Mouse (Mus musculus): ENCODE results near the gene P4ha1.
A peak's percentile ranks its signal among the peaks of the same experiment; 100 is the strongest.
"Not testable (repeated sequence)": the region's sequence is repeated elsewhere in the genome, so short reads cannot be mapped to it uniquely, and the experiment has no call there.

P4ha1 gene

DNA sequence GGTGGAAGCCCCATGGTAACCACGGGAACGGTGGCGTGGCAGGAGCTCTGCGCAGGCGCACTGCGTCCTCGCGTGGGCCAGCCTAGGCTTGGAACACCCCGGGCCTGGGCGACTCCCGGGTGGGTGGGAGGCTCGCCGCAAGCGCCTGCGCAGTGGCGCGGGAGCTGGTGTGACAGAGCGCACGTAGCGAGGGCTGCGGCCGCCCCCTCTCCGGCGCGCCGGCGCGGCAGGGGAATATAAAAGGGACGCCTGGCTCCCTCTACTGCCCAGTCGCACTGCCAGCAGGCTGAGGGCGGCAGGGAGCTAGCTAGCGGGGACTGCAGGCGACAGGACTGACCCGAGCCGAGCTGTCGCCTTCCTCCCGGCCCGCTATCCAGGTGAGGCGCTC is at the start of gene P4ha1:
TSS of gene P4ha1 (plus strand) at position 197 of the 388 bp plus-strand sequence.
- peak; percentile 99 for DNase-seq (ENCODE audit: low read depth, low spot score)

GRCm38 (mm10) chr10:59275745-59276144 is 47.4 kb upstream of the P4ha1 start:
- no peak for DNase-seq (ENCODE audit: low read depth, low spot score)

DNA sequence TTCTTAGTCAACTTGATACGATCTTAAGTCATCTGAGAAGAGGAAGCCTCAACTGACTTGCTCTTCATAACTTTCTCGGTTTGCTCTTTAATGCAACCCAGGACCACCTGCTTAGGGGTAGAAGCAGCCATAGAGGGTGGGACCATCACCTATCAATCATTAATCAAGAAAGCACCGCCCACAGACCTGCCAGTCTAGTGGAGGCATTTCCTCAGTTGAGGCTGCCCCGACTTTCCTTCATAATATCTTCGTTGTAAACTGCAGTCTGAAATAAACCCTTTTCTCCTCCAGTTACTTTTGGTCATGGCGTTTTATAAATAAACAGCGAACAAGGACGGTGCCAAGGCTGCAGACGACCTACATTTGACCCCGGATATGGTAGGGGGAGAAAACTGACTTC is 46.0 kb upstream of the P4ha1 start:
- no peak for DNase-seq (ENCODE audit: low read depth, low spot score)

DNA sequence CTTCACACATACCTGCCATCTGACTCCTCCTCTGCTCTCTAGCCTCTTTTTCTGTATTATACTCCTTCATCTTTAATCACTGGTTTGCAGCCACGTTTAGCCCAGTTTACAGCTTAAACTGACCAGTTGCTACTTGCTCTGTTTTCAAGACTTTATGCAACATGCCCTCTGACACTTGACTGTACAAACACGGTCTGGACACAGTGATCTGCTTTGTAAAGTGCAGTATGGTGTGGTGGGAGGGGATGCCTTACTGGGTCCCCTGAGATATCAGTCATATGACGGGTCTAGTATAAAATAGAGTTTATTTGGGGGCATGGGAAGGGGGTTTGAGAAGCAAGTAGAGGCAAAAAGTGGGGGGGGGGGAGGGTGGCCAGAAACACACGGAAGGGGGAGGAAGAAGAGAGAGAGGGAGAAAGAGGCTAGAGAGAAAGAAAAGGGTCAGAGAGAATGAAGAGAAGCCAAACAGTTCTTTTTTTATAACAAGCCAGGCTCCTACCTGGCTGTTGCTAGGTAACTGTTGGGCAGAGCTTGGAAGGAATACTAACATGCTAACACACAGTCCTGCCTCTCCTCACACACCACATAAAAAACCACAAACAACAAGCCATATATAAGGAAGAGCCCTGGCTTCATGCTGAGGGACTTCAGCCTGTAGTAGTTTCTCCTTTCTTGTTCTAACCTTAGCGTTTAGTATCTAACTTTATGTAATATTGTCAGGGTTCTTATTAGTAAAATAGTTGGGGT is 45.2 kb upstream of the P4ha1 start:
- no peak for DNase-seq (ENCODE audit: low read depth, low spot score)

DNA sequence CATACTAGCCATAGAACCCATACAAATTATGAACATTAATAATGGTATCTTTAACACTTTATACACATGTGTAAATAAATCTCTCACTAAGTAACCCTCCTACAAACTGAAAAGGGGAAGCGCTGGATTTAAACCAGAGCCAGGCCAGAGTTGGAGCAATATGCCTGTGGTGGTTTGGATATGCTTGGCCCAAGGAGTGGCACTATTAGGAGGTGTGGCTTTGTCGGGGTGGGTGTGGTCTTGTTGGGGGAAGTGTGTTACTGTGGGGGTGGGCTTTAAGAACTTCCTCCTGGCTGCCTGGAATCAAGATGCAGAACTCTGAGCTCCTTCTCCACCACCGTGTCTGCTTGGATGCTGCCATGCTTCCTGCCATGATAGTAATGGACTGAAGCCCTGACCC is 39.9 kb upstream of the P4ha1 start:
- no peak for DNase-seq (ENCODE audit: low read depth, low spot score)

- DNase-seq (ENCODE audit: low read depth, low spot score), result no peak
Measured at GRCm38 (mm10) chr10:59283749-59284148, 39.3 kb upstream of the P4ha1 start.

DNA sequence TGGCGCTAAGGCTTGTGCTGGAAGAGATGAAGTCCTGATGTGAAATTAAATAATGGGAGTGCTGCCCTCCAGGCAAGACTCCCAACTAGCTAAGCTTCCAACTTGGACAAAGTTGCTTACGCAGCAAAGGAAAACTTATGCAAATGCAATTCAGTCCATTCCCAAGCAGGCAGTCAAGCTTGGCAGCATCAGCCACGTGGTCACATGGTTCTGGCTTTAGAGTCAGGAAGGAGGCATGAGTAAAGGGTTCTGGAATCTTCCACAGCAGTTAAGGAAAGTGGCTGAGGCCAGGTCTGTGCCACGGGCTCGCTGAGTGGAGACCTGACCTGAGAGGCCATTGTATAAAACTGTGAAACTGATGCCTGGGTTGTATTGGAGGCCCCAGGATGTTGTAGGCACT is 37.6 kb upstream of the P4ha1 start:
- DNase-seq (ENCODE audit: low read depth, low spot score), result no peak

- no peak for DNase-seq (ENCODE audit: low read depth, low spot score)
Measured at GRCm38 (mm10) chr10:59287251-59287650, 35.8 kb upstream of the P4ha1 start.

DNA sequence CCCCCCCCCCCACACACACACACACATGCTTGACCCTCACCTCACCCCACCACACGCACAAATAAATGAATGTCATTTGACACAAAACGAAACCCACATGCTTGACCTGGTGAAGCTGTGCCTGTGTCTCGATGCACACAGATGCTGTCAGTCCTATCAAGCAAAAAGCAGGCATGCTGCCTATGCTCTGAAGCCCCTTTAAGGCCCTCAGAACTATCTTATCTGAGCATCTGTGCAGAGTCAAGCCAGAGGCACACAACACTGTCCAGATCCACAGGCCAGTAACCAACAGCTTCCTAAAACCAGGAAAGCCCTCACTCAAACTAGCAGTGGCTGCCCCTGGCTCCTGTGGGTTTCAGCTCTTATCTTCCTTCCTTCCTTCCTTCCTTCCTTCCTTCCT is 35.4 kb upstream of the P4ha1 start:
- DNase-seq (ENCODE audit: low read depth, low spot score), result no peak

- peak; percentile 20 for DNase-seq (ENCODE audit: low read depth, low spot score)
Measured at GRCm38 (mm10) chr10:59289062-59289461, 34.0 kb upstream of the P4ha1 start.

DNA sequence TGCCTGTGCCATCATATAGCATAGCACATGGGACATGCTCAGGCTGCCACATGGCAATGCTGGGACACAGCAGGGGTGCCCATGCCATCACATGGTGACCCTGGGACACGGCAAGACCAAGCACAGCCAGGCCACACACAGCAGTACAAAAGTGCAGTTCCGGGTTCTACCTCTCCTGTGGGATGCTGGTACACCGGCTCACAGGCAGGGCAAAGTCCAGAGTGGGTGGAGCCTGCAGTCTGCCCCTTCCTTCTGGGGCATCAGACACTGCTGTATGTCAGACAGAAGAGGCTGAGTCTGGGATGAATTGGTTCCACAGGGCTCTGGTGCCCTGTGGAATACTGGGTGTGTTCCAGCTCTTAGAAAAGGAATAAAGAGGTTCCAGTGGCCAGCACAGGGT is 31.6 kb upstream of the P4ha1 start:
- DNase-seq (ENCODE audit: low read depth, low spot score), result no peak

DNA sequence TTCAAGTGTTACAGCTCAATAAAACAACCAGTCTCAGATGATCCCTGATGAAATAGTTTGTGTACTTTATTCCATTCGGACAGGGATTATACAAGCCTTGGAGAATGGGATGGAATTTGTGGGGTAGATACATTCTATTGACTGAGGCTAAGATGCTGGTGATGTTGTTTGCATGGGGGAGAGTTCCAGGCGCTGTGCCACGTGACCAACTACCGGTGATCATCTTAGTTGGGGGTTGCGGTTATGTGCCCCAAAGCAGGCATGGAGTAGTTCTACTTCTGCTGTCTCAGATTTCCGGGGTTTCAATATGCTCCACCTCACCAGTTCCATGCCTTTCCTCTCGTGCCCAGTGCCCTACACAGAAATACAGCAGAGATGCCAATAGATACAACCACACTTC is 31.0 kb upstream of the P4ha1 start:
- DNase-seq (ENCODE audit: low read depth, low spot score), result no peak

- DNase-seq (ENCODE audit: low read depth, low spot score), result peak; percentile 72
Measured at GRCm38 (mm10) chr10:59292558-59292957, 30.5 kb upstream of the P4ha1 start.

GRCm38 (mm10) chr10:59295241-59295811 is 27.8 kb upstream of the P4ha1 start:
- peak; percentile 72 for DNase-seq (ENCODE audit: low read depth, low spot score)

GRCm38 (mm10) chr10:59296261-59296660 is 26.8 kb upstream of the P4ha1 start:
- DNase-seq (ENCODE audit: low read depth, low spot score), result peak; percentile 74

GRCm38 (mm10) chr10:59302671-59303070 is 20.4 kb upstream of the P4ha1 start:
- DNase-seq (ENCODE audit: low read depth, low spot score), result not testable (repeated sequence)

DNA sequence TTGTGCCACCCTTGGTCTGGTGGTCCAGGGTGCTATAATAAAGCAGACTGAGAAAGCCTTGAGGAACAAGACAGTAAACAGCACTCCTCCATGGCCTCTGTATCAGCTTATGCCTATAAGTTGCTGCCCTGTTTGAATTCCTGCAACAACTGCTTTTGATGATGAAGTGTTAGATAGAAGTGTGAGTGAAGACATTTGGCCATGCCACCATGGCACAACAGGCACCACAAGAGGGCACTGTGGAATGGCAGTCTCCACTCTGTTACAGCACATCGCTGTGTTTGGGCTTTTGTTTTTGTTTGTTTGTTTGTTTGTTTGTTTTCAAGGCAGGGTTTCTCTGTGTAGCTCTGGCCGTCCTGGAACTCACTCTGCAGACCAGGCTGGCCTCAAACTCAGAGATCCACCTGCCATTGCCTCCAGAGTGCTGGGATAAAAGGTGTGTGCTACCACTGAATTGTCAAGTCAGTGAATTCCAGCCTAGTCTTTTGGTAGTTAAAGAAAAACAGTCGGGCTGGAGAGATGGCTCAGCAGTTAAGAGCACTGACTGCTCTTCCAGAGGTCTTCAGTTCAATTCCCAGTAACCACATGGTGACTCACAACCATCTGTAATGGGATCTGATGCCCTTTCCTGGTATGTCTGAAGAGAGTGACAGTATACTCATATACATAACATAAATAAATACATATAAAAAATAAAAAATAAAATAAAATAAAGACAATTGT is 13.9 kb upstream of the P4ha1 start:
- peak; percentile 46 for DNase-seq (ENCODE audit: low read depth, low spot score)

- DNase-seq (ENCODE audit: low read depth, low spot score), result no peak
Measured at GRCm38 (mm10) chr10:59310124-59310523, 13.0 kb upstream of the P4ha1 start.

GRCm38 (mm10) chr10:59310691-59311457 is 12.2 kb upstream of the P4ha1 start:
- DNase-seq (ENCODE audit: low read depth, low spot score), result no peak

- DNase-seq (ENCODE audit: low read depth, low spot score), result no peak
Measured at GRCm38 (mm10) chr10:59311881-59312280, 11.2 kb upstream of the P4ha1 start.

DNA sequence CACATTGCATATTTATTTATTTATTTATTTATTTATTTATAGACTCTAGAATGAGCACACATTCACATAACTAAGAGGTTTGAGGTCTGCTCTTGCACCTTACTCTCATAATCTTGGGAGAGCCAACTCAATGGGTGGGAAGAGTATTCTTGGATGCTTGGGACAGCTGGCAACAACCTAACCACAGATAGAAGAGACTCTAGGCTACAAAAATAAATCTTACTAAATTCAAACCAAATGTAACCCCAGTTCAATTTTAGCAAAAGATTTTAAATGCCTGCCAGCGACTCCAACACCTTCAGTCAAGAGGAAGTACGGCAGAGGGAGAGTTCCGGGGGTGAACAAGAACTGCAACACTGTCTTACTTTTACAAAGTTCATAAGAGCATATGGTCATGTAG is 2.0 kb upstream of the P4ha1 start:
- DNase-seq (ENCODE audit: low read depth, low spot score), result no peak

- DNase-seq (ENCODE audit: low read depth, low spot score), result peak; percentile 34
Measured at GRCm38 (mm10) chr10:59322271-59322670, 825 bp upstream of the P4ha1 start.
